Mouse (Mus musculus) midbrain, embryonic 14.5 days (tissue): ENCODE measurements around the gene Lbhd2. TPM values are rescaled to one million over a fixed set of nuclear protein-coding genes. Genes with fewer than 3 reads are reported as not detected.

Experiments
- ATAC-seq: fragments of 200-750 bp; cut with Nextera tagmentation; 2 replicates; pipeline ENCODE4 v1.8.0; 2017; ENCODE audit warnings: moderate number of reproducible peaks, moderate library complexity; ENCODE audit not compliant: low FRiP score, low TSS enrichment
- DNase-seq: peaks from one replicate; pipeline ENCODE4 v3.0.0-alpha.2; 2015
- H3K27ac ChIP-seq: fragments of 300-500 bp; sonication (generic); replicated peaks from 2 replicates; pipeline ENCODE4 v1.5.1; 2014; ENCODE audit warnings: mild to moderate bottlenecking, low read depth, low read length, moderate library complexity
- H3K27me3 ChIP-seq: fragments of 300-500 bp; sonication (generic); 2 replicates; pipeline ENCODE4 v1.6.1; 2014; ENCODE audit warnings: low read length, control low read depth, mixed read lengths; ENCODE audit not compliant: control insufficient read depth, insufficient read depth
- H3K36me3 ChIP-seq: fragments of 300-500 bp; sonication (generic); 2 replicates; pipeline ENCODE4 v1.6.1; 2014; ENCODE audit warnings: low read length, control low read depth; ENCODE audit not compliant: control insufficient read depth, insufficient read depth
- H3K4me1 ChIP-seq: fragments of 300-500 bp; sonication (generic); 2 replicates; pipeline ENCODE4 v1.6.1; 2014; ENCODE audit warnings: mild to moderate bottlenecking, antibody characterized with exemption, low read length, control low read depth; ENCODE audit not compliant: control insufficient read depth, insufficient read depth
- H3K4me2 ChIP-seq: fragments of 300-500 bp; sonication (generic); 2 replicates; pipeline ENCODE4 v1.6.1; 2014; ENCODE audit warnings: mild to moderate bottlenecking, low read length, moderate library complexity
- H3K4me3 ChIP-seq: fragments of 300-500 bp; sonication (generic); replicated peaks from 2 replicates; pipeline ENCODE4 v1.5.1; 2014; ENCODE audit warnings: low read depth, low read length
- H3K9ac ChIP-seq: fragments of 300-500 bp; sonication (generic); replicated peaks from 2 replicates; pipeline ENCODE4 v1.6.1; 2014; ENCODE audit warnings: mild to moderate bottlenecking, low read length, moderate library complexity
- H3K9me3 ChIP-seq: fragments of 300-500 bp; sonication (generic); 2 replicates; pipeline ENCODE4 v1.6.1; 2016; ENCODE audit warnings: low read length, control low read depth, mixed read lengths; ENCODE audit not compliant: control insufficient read depth
- WGBS: fragments of 180-500 bp; shearing (Covaris S2); extraction: QIAGEN DNeasy Blood & Tissue Kit; methylation state at CpG from one replicate; pipeline ENCODE4 v1.1.7; 2014; 5-methylcytosine and 5-hydroxymethylcytosine counted together
- polyA plus RNA-seq: library from polyadenylated mRNA; unstranded; fragments of >200 nt; fragmentation: Nextera tagmentation; extraction: Ambion mirVana; gene quantifications from 2 replicates; pipeline ENCODE4 v1.2.1, GENCODE M21; 2014

The Lbhd2 gene
- polyA plus RNA-seq, 1 experiment from 2014 or later = 2.0 TPM

- no peak for DNase-seq
- no peaks in the 10 kb centered on the region for H3K9me3 ChIP-seq
- no peaks in the 10 kb centered on the region for H3K36me3 ChIP-seq
- no peak overlapping the region for H3K9ac ChIP-seq
- H3K4me3 ChIP-seq = no peak overlapping the region
- peaks cover 8% of the 10 kb centered on the region; the same call in 1 of the 2 replicates for H3K4me1 ChIP-seq
- H3K27me3 ChIP-seq = peaks cover 54% of the 10 kb centered on the region
- no peak overlapping the region for H3K27ac ChIP-seq
- WGBS = 54% methylated on average over 3 of the region's 3 CpGs
- no peak for ATAC-seq
- no peak overlapping the region for H3K4me2 ChIP-seq
Measured at GRCm38 (mm10) chr12:111441523-111441922, 34.9 kb downstream of the Lbhd2 start.

DNA sequence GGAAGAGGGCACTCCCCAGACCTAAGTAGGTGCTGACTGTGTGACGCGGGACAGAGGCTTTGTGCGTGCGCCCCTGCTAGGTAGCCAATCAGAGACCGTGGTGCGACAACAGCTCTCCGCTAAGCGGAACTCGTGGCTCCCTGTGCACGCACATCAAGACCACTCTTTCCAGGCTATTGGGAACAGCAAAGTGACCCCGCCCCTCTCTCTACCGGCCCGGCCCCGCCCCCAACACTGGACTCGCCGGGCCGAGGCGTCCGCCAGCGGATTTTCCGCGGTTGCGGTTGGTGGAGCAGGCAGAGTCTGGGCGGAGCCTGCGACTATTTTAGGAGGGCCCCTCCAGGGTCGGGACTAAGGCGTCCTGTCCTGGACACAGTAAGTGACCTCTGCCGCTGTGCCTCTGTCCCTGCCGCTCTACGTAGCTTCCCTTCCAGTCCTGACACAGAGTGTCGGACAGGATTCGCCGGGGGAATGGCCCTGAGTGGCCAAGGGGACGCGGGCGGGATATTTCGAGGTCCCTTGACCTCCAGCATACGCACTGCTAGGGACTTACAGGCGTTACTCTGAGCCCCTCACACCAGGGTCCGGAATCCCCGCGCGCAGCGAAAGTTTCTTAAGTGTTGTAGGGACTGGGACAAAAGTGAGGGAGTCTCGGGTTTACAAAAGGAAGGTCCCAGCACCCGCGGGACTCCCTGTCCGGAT is 35.9 kb downstream of the Lbhd2 start, which contains the start of gene Tnfaip2:
Tnfaip2 (plus strand) TSS at position 161 of the 702 bp plus-strand sequence.
- no peaks in the 10 kb centered on the region for H3K9me3 ChIP-seq
- H3K27me3 ChIP-seq = peaks cover 63% of the 10 kb centered on the region
- peak within 1 kb of the TSS; percentile 66 for H3K4me2 ChIP-seq
- H3K4me3 ChIP-seq = peak within 1 kb of the TSS; percentile 29
- H3K9ac ChIP-seq = peak within 1 kb of the TSS; percentile 23; the same call in 1 of the 2 replicates
- ATAC-seq = peak; percentile 43; the same call in 1 of the 2 replicates
- no peaks in the 10 kb centered on the region for H3K36me3 ChIP-seq
- peaks cover 8% of the 10 kb centered on the region; the same call in 1 of the 2 replicates for H3K4me1 ChIP-seq
- under 1% methylated on average over 48 of the region's 48 CpGs for WGBS
- H3K27ac ChIP-seq = no peak within 1 kb of the TSS
- DNase-seq = peak; percentile 65

GRCm38 (mm10) chr12:111443011-111443870 is 36.6 kb downstream of the Lbhd2 start:
- H3K9ac ChIP-seq = no peak overlapping the region
- no peak for ATAC-seq
- no peak overlapping the region for H3K27ac ChIP-seq
- H3K4me1 ChIP-seq = peaks cover 8% of the 10 kb centered on the region; the same call in 1 of the 2 replicates
- DNase-seq = no peak
- peaks cover 71% of the 10 kb centered on the region for H3K27me3 ChIP-seq
- H3K4me2 ChIP-seq = peak overlapping the region; percentile 66
- no peaks in the 10 kb centered on the region for H3K36me3 ChIP-seq
- H3K9me3 ChIP-seq = no peaks in the 10 kb centered on the region
- H3K4me3 ChIP-seq = peak overlapping the region; percentile 29
- WGBS = 11% methylated on average over 15 of the region's 15 CpGs

DNA sequence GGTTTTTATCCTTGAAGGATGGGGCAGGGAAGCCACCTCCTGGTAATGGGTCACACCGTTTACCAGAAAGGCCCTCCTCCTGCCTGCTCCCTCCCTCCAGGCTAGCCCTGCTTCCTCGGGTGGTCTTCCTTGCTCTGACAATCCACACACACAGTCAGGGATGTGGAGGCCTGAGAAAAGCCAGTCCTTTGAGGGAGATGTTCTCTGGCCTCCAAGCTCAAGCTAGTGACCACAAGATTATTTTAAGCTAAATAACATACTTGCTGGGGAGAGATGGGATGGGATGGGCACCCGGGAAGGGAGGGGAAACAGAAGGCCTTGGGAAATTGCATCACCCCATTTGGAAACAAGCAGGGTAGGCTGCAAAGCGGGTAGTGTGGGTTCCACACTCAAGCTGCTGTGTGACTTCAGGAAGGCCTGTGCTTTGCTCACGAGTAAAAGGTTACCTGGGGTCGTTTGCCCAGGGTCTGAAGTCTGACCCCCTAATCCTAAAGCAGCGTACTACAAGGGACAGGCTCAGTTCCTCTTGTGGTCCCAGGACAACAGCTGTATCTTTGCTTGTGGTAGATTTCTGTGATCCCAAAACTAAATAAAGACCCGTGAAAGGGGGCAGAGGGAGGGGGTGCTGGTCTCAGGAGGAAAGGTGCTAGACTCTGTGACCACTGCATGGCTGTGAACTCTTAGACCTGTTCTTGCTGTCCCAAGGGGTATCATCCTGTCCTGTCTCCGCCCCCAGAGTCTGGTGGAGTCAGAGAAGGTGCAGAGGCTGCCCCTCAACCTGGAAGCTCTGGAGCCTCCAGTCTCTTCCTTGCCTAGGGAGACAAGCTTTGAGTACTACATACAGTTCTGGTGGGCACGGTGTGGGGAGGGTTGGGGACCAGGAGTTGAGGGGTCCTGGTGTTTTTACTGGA is 37.6 kb downstream of the Lbhd2 start:
- Histone ChIP-seq H3K9ac (no peak overlapping the region), H3K4me1 (peaks cover 8% of the 10 kb centered on the region; the same call in 1 of the 2 replicates), H3K36me3 (no peaks in the 10 kb centered on the region), H3K27ac (no peak overlapping the region), H3K27me3 (peaks cover 80% of the 10 kb centered on the region), H3K4me2 (no peak overlapping the region), H3K9me3 (no peaks in the 10 kb centered on the region), H3K4me3 (no peak overlapping the region)
- WGBS = 27% methylated on average over 10 of the region's 10 CpGs
- DNase-seq (no peak), ATAC-seq (no peak)

DNA sequence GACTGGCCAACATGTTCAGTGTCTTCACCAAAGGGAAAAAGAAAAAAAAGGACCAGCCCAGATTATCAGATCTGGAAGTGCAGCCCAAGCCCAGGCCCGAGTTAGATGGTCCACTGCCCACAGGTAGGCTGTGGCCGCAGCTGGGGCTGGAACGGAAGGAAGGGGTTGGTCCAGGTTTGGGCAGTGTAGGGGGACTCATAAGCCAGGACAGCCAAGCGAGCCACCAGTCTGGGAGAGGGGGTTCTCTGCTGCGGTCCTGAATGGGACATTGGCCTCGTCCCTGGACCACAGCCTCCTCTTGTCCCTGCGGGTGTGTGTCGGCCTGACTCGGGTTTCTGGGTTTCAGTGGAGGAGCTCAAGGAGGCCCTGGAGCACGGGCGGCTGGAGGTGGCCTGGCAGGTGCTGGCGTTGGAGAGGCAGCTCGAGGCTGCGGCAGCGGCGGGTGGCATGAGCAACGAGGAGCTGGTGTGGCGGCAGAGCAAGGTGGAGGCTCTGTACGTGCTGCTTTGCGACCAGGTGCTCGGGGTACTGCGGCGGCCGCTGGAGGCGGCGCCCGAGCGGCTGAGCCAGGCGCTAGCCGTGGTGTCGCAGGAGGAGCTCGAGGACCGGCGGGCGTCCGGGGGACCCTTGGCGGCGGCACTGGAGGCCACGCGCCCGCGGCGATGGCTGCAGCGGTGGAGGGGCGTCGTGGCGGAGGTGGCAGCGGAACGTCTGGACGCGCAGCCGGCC is 38.7 kb downstream of the Lbhd2 start:
- no peaks in the 10 kb centered on the region for H3K9me3 ChIP-seq
- H3K27me3 ChIP-seq = peaks cover 91% of the 10 kb centered on the region
- H3K4me1 ChIP-seq = peaks cover 8% of the 10 kb centered on the region; the same call in 1 of the 2 replicates
- 2% methylated on average over 52 of the region's 52 CpGs for WGBS
- H3K36me3 ChIP-seq = no peaks in the 10 kb centered on the region
- peak overlapping the region; percentile 22 for H3K4me3 ChIP-seq
- peak overlapping the region; percentile 42 for H3K4me2 ChIP-seq
- H3K27ac ChIP-seq = no peak overlapping the region
- DNase-seq = no peak
- no peak for ATAC-seq
- no peak overlapping the region for H3K9ac ChIP-seq

GRCm38 (mm10) chr12:111445890-111446613 is 39.4 kb downstream of the Lbhd2 start:
- no peaks in the 10 kb centered on the region for H3K9me3 ChIP-seq
- no peak for DNase-seq
- no peak overlapping the region for H3K27ac ChIP-seq
- H3K9ac ChIP-seq = no peak overlapping the region
- H3K27me3 ChIP-seq = peaks cover 92% of the 10 kb centered on the region
- ATAC-seq = no peak
- H3K4me2 ChIP-seq = peak overlapping the region; percentile 42
- H3K36me3 ChIP-seq = no peaks in the 10 kb centered on the region
- H3K4me3 ChIP-seq = peak overlapping the region; percentile 22
- 6% methylated on average over 27 of the region's 27 CpGs for WGBS
- peaks cover 8% of the 10 kb centered on the region; the same call in 1 of the 2 replicates for H3K4me1 ChIP-seq

GRCm38 (mm10) chr12:111446745-111447144 is 40.1 kb downstream of the Lbhd2 start:
- H3K9me3 ChIP-seq = no peaks in the 10 kb centered on the region
- H3K27ac ChIP-seq = no peak overlapping the region
- no peaks in the 10 kb centered on the region for H3K36me3 ChIP-seq
- peaks cover 86% of the 10 kb centered on the region for H3K27me3 ChIP-seq
- 22% methylated on average over 5 of the region's 5 CpGs for WGBS
- H3K9ac ChIP-seq = no peak overlapping the region
- no peak for DNase-seq
- no peak overlapping the region for H3K4me3 ChIP-seq
- peaks cover 8% of the 10 kb centered on the region; the same call in 1 of the 2 replicates for H3K4me1 ChIP-seq
- no peak for ATAC-seq
- no peak overlapping the region for H3K4me2 ChIP-seq
